Mouse (Mus musculus): ENCODE measurements around the gene Gramd1b.

Gramd1b gene

GRCm38 (mm10) chr9:40356368-40356767, 174.8 kb downstream of the Gramd1b start:
- DNase-seq: no peak

GRCm38 (mm10) chr9:40355406-40355805, 175.8 kb downstream of the Gramd1b start:
- no peak for DNase-seq

- DNase-seq: no peak
Measured at GRCm38 (mm10) chr9:40353596-40353995, 177.6 kb downstream of the Gramd1b start.

GRCm38 (mm10) chr9:40350640-40351039, 180.5 kb downstream of the Gramd1b start:
- no peak for DNase-seq

- no peak for DNase-seq
Measured at GRCm38 (mm10) chr9:40350052-40350451, 181.1 kb downstream of the Gramd1b start.

- no peak for DNase-seq
Measured at GRCm38 (mm10) chr9:40349554-40349953, 181.6 kb downstream of the Gramd1b start.

- no peak for DNase-seq
Measured at GRCm38 (mm10) chr9:40348714-40349233, 182.4 kb downstream of the Gramd1b start.

- peak; percentile 72 for DNase-seq
Measured at GRCm38 (mm10) chr9:40346232-40346984, 184.8 kb downstream of the Gramd1b start.

GRCm38 (mm10) chr9:40345493-40346231, 185.5 kb downstream of the Gramd1b start:
- DNase-seq: peak; percentile 57

- DNase-seq: no peak
Measured at GRCm38 (mm10) chr9:40344801-40345492, 186.2 kb downstream of the Gramd1b start.

- no peak for DNase-seq
Measured at GRCm38 (mm10) chr9:40343828-40344227, 187.4 kb downstream of the Gramd1b start.

GRCm38 (mm10) chr9:40343053-40343652, 188.0 kb downstream of the Gramd1b start:
- DNase-seq: no peak

- no peak for DNase-seq
Measured at GRCm38 (mm10) chr9:40342101-40342500, 189.1 kb downstream of the Gramd1b start.

GRCm38 (mm10) chr9:40339578-40339977, 191.6 kb downstream of the Gramd1b start:
- no peak for DNase-seq

- no peak for DNase-seq
Measured at GRCm38 (mm10) chr9:40337131-40337820, 193.9 kb downstream of the Gramd1b start.

- DNase-seq: peak; percentile 47
Measured at GRCm38 (mm10) chr9:40336701-40337100, 194.5 kb downstream of the Gramd1b start.

GRCm38 (mm10) chr9:40334617-40335016, 196.6 kb downstream of the Gramd1b start:
- no peak for DNase-seq

- peak; percentile 90 for DNase-seq
Measured at GRCm38 (mm10) chr9:40333649-40334396, 197.4 kb downstream of the Gramd1b start.

GRCm38 (mm10) chr9:40332731-40333648, 198.2 kb downstream of the Gramd1b start:
- no peak for DNase-seq

- DNase-seq: no peak
Measured at GRCm38 (mm10) chr9:40332326-40332725, 198.9 kb downstream of the Gramd1b start.

Measured in right cerebral cortex, postnatal 4 days (tissue).